Mouse (Mus musculus): ENCODE data around the gene Cnnm4. TPM values are rescaled to one million over a fixed set of nuclear protein-coding genes. Genes with fewer than 3 reads are reported as not detected.

The Cnnm4 gene
- polyA plus RNA-seq, 1 experiment: not detected

GRCm38 (mm10) chr1:36549491-36549890 is 78.1 kb downstream of the Cnnm4 start:
- H3K4me3 ChIP-seq (ENCODE audit: insufficient read depth, low read depth, low read length): no peak overlapping the region
- 82% methylated on average over 18 of the region's 18 CpGs for WGBS
- TF ChIP-seq CTCF (IDR thresholded peaks at IDR 0.05; ENCODE audit: insufficient read depth, low read depth, low read length): no peak
- TF ChIP-seq POLR2A (IDR thresholded peaks at IDR 0.05; ENCODE audit: insufficient read depth, low read depth, low read length): no peak
- H3K27ac ChIP-seq (ENCODE audit: insufficient read depth, low read depth, low read length): no peak overlapping the region
- H3K4me1 ChIP-seq (ENCODE audit: control insufficient read depth, insufficient read depth, low read length): peaks cover 9% of the 10 kb centered on the region

- WGBS: 84% methylated on average over 20 of the region's 20 CpGs
- no peak overlapping the region for H3K27ac ChIP-seq (ENCODE audit: insufficient read depth, low read depth, low read length)
- no peak for TF ChIP-seq POLR2A (IDR thresholded peaks at IDR 0.05; ENCODE audit: insufficient read depth, low read depth, low read length)
- TF ChIP-seq CTCF (IDR thresholded peaks at IDR 0.05; ENCODE audit: insufficient read depth, low read depth, low read length): no peak
- H3K4me3 ChIP-seq (ENCODE audit: insufficient read depth, low read depth, low read length): no peak overlapping the region
- H3K4me1 ChIP-seq (ENCODE audit: control insufficient read depth, insufficient read depth, low read length): peaks cover 16% of the 10 kb centered on the region
Observed at GRCm38 (mm10) chr1:36550075-36550863, 78.8 kb downstream of the Cnnm4 start.

DNA sequence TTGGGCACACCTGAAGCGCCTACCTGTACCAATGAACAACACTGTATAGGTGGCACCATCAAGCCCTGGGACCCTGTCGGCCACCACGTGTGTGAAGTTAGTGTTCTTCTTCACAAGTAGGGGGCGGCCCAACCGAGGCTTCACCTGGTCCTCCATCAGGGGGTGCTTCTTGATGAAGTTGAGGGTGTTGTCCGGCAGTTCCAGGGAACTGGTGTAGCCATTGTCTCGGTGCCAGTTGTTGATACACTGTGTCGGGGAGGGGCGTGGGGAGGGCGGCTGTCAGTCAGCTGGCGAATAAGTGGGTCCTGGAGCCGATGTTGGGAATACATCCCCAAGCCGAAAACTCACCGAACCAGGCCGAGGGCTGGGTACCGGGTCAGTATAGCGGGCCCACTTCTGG is 80.5 kb downstream of the Cnnm4 start:
- Histone ChIP-seq H3K27ac (ENCODE audit: insufficient read depth, low read depth, low read length) (no peak overlapping the region), H3K4me1 (ENCODE audit: control insufficient read depth, insufficient read depth, low read length) (peaks cover 23% of the 10 kb centered on the region)

GRCm38 (mm10) chr1:36552506-36552905 is 81.1 kb downstream of the Cnnm4 start:
- Histone ChIP-seq H3K27ac (ENCODE audit: insufficient read depth, low read depth, low read length) (no peak overlapping the region), H3K4me1 (ENCODE audit: control insufficient read depth, insufficient read depth, low read length) (peaks cover 20% of the 10 kb centered on the region), H3K4me3 (ENCODE audit: insufficient read depth, low read depth, low read length) (no peak overlapping the region)
- 82% methylated on average over 16 of the region's 16 CpGs for WGBS
- TF ChIP-seq CTCF (IDR thresholded peaks at IDR 0.05; ENCODE audit: insufficient read depth, low read depth, low read length) (no peak), POLR2A (IDR thresholded peaks at IDR 0.05; ENCODE audit: insufficient read depth, low read depth, low read length) (no peak)

More for the DNA sequence above, 80.5 kb downstream of the Cnnm4 start:
- TF ChIP-seq POLR2A (IDR thresholded peaks at IDR 0.05; ENCODE audit: insufficient read depth, low read depth, low read length): no peak
- no peak for TF ChIP-seq CTCF (IDR thresholded peaks at IDR 0.05; ENCODE audit: insufficient read depth, low read depth, low read length)
- no peak overlapping the region for H3K4me3 ChIP-seq (ENCODE audit: insufficient read depth, low read depth, low read length)
- WGBS: 87% methylated on average over 17 of the region's 17 CpGs

DNA sequence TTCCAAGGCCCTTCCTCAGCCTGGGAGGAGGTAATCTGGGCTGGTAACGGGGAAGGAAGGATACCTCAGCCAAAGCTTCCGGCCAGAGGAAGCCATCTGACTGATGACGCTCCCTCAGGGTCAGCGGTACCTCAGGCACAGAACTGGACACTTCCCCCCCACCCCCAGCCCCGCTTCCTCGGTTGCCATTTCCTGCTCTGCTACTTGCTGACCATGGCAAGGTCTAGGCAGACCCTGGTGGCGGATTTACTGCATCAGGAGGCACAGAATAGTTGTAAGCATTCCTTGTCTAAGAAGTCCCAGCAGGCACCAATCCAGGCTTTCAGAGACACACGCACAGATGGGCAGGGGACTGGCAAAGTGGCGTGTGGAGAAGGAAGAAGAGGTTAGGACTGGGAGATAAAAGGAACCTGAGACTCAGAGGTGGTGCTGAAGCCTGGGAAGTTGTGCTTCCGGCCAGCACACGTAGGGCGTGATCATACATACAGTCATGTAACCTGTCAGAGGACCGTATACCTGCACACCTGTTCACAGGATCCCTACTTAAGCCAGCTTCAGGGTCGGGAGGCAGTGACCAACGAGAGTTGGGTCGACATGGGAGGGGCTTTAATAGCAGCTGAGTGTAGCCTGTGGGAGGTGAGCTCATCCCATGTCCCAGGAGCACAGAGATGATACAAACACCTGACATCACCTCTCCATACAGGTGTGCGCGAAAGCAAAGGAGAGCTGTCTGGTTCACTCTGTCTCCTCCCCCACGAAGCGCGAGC is 83.4 kb downstream of the Cnnm4 start:
- WGBS: 82% methylated on average over 21 of the region's 21 CpGs
- Histone ChIP-seq H3K4me1 (ENCODE audit: control insufficient read depth, insufficient read depth, low read length) (peaks cover 24% of the 10 kb centered on the region), H3K27ac (ENCODE audit: insufficient read depth, low read depth, low read length) (no peak overlapping the region), H3K4me3 (ENCODE audit: insufficient read depth, low read depth, low read length) (no peak overlapping the region)
- TF ChIP-seq CTCF (IDR thresholded peaks at IDR 0.05; ENCODE audit: insufficient read depth, low read depth, low read length) (no peak), POLR2A (IDR thresholded peaks at IDR 0.05; ENCODE audit: insufficient read depth, low read depth, low read length) (no peak)

GRCm38 (mm10) chr1:36555798-36556395 is 84.5 kb downstream of the Cnnm4 start:
- peak overlapping the region; percentile 83 for H3K4me3 ChIP-seq (ENCODE audit: insufficient read depth, low read depth, low read length)
- TF ChIP-seq POLR2A (IDR thresholded peaks at IDR 0.05; ENCODE audit: insufficient read depth, low read depth, low read length) (no peak), CTCF (IDR thresholded peaks at IDR 0.05; ENCODE audit: insufficient read depth, low read depth, low read length) (no peak)
- peak overlapping the region; percentile 86; the same call in 1 of the 2 replicates for H3K27ac ChIP-seq (ENCODE audit: insufficient read depth, low read depth, low read length)
- peaks cover 24% of the 10 kb centered on the region for H3K4me1 ChIP-seq (ENCODE audit: control insufficient read depth, insufficient read depth, low read length)
- WGBS: 23% methylated on average over 8 of the region's 8 CpGs

GRCm38 (mm10) chr1:36556553-36557456 is 85.4 kb downstream of the Cnnm4 start:
- peak overlapping the region; percentile 86 for H3K27ac ChIP-seq (ENCODE audit: insufficient read depth, low read depth, low read length)
- WGBS: under 1% methylated on average over 52 of the region's 52 CpGs
- peak overlapping the region; percentile 83 for H3K4me3 ChIP-seq (ENCODE audit: insufficient read depth, low read depth, low read length)
- peaks cover 24% of the 10 kb centered on the region for H3K4me1 ChIP-seq (ENCODE audit: control insufficient read depth, insufficient read depth, low read length)
- peak; percentile 88 for TF ChIP-seq CTCF (IDR thresholded peaks at IDR 0.05; ENCODE audit: insufficient read depth, low read depth, low read length)
- TF ChIP-seq POLR2A (IDR thresholded peaks at IDR 0.05; ENCODE audit: insufficient read depth, low read depth, low read length): no peak

- Histone ChIP-seq H3K4me3 (ENCODE audit: insufficient read depth, low read depth, low read length) (peak overlapping the region; percentile 83), H3K27ac (ENCODE audit: insufficient read depth, low read depth, low read length) (peak overlapping the region; percentile 86), H3K4me1 (ENCODE audit: control insufficient read depth, insufficient read depth, low read length) (peaks cover 24% of the 10 kb centered on the region)
- no peak for TF ChIP-seq POLR2A (IDR thresholded peaks at IDR 0.05; ENCODE audit: insufficient read depth, low read depth, low read length)
- no peak for TF ChIP-seq CTCF (IDR thresholded peaks at IDR 0.05; ENCODE audit: insufficient read depth, low read depth, low read length)
- WGBS: 0% methylated on average over 48 of the region's 48 CpGs
Observed at GRCm38 (mm10) chr1:36557457-36558011, 86.1 kb downstream of the Cnnm4 start.

Other genes starting within 250 kb of the Cnnm4 start
- gene Uggt1, start 226.9 kb upstream of the Cnnm4 start, polyA plus RNA-seq (2012; ENCODE audit: insufficient read depth, insufficient read length, low replicate concordance, missing spikeins): 379 TPM in 1 of 2 replicates, not detected in the other
- gene Neurl3, start 196.9 kb upstream of the Cnnm4 start, polyA plus RNA-seq (2012; ENCODE audit: insufficient read depth, insufficient read length, low replicate concordance, missing spikeins): not detected in 2 replicates
- gene Arid5a, start 163.9 kb upstream of the Cnnm4 start, polyA plus RNA-seq (2012; ENCODE audit: insufficient read depth, insufficient read length, low replicate concordance, missing spikeins): not detected in 2 replicates
- gene Kansl3, start 102.4 kb upstream of the Cnnm4 start, polyA plus RNA-seq (2012; ENCODE audit: insufficient read depth, insufficient read length, low replicate concordance, missing spikeins): 336 TPM in 1 of 2 replicates, not detected in the other
- not detected in 2 replicates for gene Fer1l5, start 99.3 kb upstream of the Cnnm4 start, polyA plus RNA-seq (2012; ENCODE audit: insufficient read depth, insufficient read length, low replicate concordance, missing spikeins)
- gene Lman2l, start 26.3 kb upstream of the Cnnm4 start, polyA plus RNA-seq (2012; ENCODE audit: insufficient read depth, insufficient read length, low replicate concordance, missing spikeins): not detected in 2 replicates
- not detected in 2 replicates for gene Cnnm3, start 40.2 kb downstream of the Cnnm4 start, polyA plus RNA-seq (2012; ENCODE audit: insufficient read depth, insufficient read length, low replicate concordance, missing spikeins)
- gene Ankrd23, start 65.3 kb downstream of the Cnnm4 start, polyA plus RNA-seq (2012; ENCODE audit: insufficient read depth, insufficient read length, low replicate concordance, missing spikeins): not detected in 2 replicates
- gene Gm42417, start 67.8 kb downstream of the Cnnm4 start, polyA plus RNA-seq (2012; ENCODE audit: insufficient read depth, insufficient read length, low replicate concordance, missing spikeins): not detected in 2 replicates
- gene Ankrd39, start 75.8 kb downstream of the Cnnm4 start, polyA plus RNA-seq (2012; ENCODE audit: insufficient read depth, insufficient read length, low replicate concordance, missing spikeins): not detected in 2 replicates
- not detected in 2 replicates for gene Sema4c, start 86.7 kb downstream of the Cnnm4 start, polyA plus RNA-seq (2012; ENCODE audit: insufficient read depth, insufficient read length, low replicate concordance, missing spikeins)
- gene Fam178b, start 211.6 kb downstream of the Cnnm4 start, polyA plus RNA-seq (2012; ENCODE audit: insufficient read depth, insufficient read length, low replicate concordance, missing spikeins): not detected in 2 replicates
- not detected in 2 replicates for gene Cox5b, start 219.8 kb downstream of the Cnnm4 start, polyA plus RNA-seq (2012; ENCODE audit: insufficient read depth, insufficient read length, low replicate concordance, missing spikeins)
- not detected in 2 replicates for gene 4933424G06Rik, start 238.5 kb downstream of the Cnnm4 start, polyA plus RNA-seq (2012; ENCODE audit: insufficient read depth, insufficient read length, low replicate concordance, missing spikeins)
- gene Actr1b, start 242.8 kb downstream of the Cnnm4 start, polyA plus RNA-seq (2012; ENCODE audit: insufficient read depth, insufficient read length, low replicate concordance, missing spikeins): not detected in 2 replicates

All from olfactory bulb, adult 2 months (tissue).